Mouse (Mus musculus) liver, embryonic 11.5 days (tissue): ENCODE results near the gene Apobec1. TPM values are rescaled to one million over a fixed set of nuclear protein-coding genes. Genes with fewer than 3 reads are reported as not detected.
"Not testable (repeated sequence)": the region's sequence is repeated elsewhere in the genome, so short reads cannot be mapped to it uniquely, and the experiment has no call there.

ENCODE experiments used
- ATAC-seq: fragments of 200-750 bp; cut with Nextera tagmentation; replicated peaks from 2 replicates; pipeline ENCODE4 v1.8.0; 2017; ENCODE audit warnings: moderate number of reproducible peaks, mild to moderate bottlenecking, moderate TSS enrichment, moderate library complexity; ENCODE audit not compliant: low FRiP score
- DNase-seq: peaks from one replicate; pipeline ENCODE4 v3.0.0-alpha.2; 2017; ENCODE audit warnings: low spot score
- H3K27ac ChIP-seq: fragments of 300-500 bp; sonication (generic); 2 replicates; pipeline ENCODE4 v1.5.1; 2014; ENCODE audit warnings: mild to moderate bottlenecking, low read depth, low read length, control low read depth
- H3K27me3 ChIP-seq: fragments of 300-500 bp; sonication (generic); replicated peaks from 2 replicates; pipeline ENCODE4 v1.6.1; 2014; ENCODE audit warnings: low read length, mixed read lengths; ENCODE audit not compliant: control insufficient read depth, insufficient read depth
- H3K36me3 ChIP-seq: fragments of 300-500 bp; sonication (generic); 2 replicates; pipeline ENCODE4 v1.6.1; 2014; ENCODE audit warnings: mild to moderate bottlenecking, low read length, moderate library complexity, mixed read lengths; ENCODE audit not compliant: control insufficient read depth, insufficient read depth
- H3K4me1 ChIP-seq: fragments of 300-500 bp; sonication (generic); replicated peaks from 2 replicates; pipeline ENCODE4 v1.6.1; 2014; ENCODE audit warnings: low read length, mixed read lengths; ENCODE audit not compliant: control insufficient read depth, insufficient read depth
- H3K4me2 ChIP-seq: fragments of 300-500 bp; sonication (generic); 2 replicates; pipeline ENCODE4 v1.6.1; 2014; ENCODE audit warnings: mild to moderate bottlenecking, control low read depth, moderate library complexity
- H3K4me3 ChIP-seq: fragments of 300-500 bp; sonication (generic); 2 replicates; pipeline ENCODE4 v1.5.1; 2014; ENCODE audit warnings: low read depth, low read length, control low read depth
- H3K9ac ChIP-seq: fragments of 300-500 bp; sonication (generic); 2 replicates; pipeline ENCODE4 v1.6.1; 2014; ENCODE audit warnings: low read depth, low read length, control low read depth
- H3K9me3 ChIP-seq: fragments of 300-500 bp; sonication (generic); 2 replicates; pipeline ENCODE4 v1.6.1; 2016; ENCODE audit warnings: low read length, inconsistent platforms, mixed read lengths; ENCODE audit not compliant: control insufficient read depth
- WGBS: fragments of 180-500 bp; shearing (Covaris S2); extraction: QIAGEN DNeasy Blood & Tissue Kit; methylation state at CpG from one replicate; pipeline ENCODE4 v1.1.7; 2014; 5-methylcytosine and 5-hydroxymethylcytosine counted together
- polyA plus RNA-seq: library from polyadenylated mRNA; unstranded; fragments of >200 nt; fragmentation: Nextera tagmentation; extraction: Ambion mirVana; gene quantifications from 2 replicates; pipeline ENCODE4 v1.2.1, GENCODE M21; 2014

Apobec1 gene
- 3.7 and 5.6 TPM in 2 replicates for polyA plus RNA-seq

- 4% methylated on average over 22 of the region's 22 CpGs for WGBS
- no peaks in the 10 kb centered on the region for H3K9me3 ChIP-seq
- peak; percentile 68 for DNase-seq
These were observed at the start of gene Apobec1 for GRCm38 (mm10) chr6:122602242-122602991. Apobec1 (minus strand) TSS chr6:122602444.

DNA sequence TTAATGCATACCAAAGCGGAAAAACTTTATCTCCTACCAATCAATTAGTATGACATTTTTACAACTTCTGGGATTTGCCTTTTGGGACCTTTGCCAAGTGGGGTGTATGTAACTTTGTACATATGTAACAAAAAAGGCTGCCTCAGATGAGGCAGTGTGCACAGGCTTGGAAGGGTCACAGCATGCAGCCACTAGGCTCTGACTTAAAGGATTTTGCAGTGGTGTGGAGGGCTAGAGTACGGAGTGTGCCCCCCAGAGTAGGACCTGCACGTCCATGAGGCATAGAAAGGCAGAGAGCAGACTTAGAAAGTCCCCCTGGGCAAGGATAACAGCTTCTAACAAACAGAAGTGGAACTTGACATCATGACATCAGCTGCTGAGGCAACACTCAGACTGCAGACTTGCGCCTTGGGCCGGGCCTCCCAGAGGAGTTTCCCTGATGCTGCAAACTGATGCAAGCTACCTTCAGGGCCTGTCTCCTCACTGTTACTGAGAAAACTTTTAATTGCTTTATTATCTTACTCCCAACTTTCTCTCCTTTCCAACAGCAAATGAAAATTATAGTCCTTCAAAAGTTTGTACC is 48.2 kb upstream of the Apobec1 start:
- Histone ChIP-seq H3K4me2 (no peak overlapping the region), H3K27ac (no peak overlapping the region), H3K9ac (no peak overlapping the region), H3K9me3 (no peaks in the 10 kb centered on the region), H3K27me3 (no peaks in the 10 kb centered on the region), H3K4me1 (no peaks in the 10 kb centered on the region), H3K36me3 (no peaks in the 10 kb centered on the region), H3K4me3 (no peak overlapping the region)
- ATAC-seq (no peak), DNase-seq (no peak)
- WGBS = 72% methylated on average over 5 of the region's 5 CpGs

More at GRCm38 (mm10) chr6:122602242-122602991, at the start of gene Apobec1:
- Histone ChIP-seq H3K36me3 (no peaks in the 10 kb centered on the region), H3K4me1 (no peaks in the 10 kb centered on the region), H3K4me3 (peak within 1 kb of the TSS; percentile 59), H3K27me3 (no peaks in the 10 kb centered on the region), H3K4me2 (peak within 1 kb of the TSS; percentile 81), H3K27ac (peak within 1 kb of the TSS; percentile 60), H3K9ac (peak within 1 kb of the TSS; percentile 68)
- peak; percentile 90 for ATAC-seq

DNA sequence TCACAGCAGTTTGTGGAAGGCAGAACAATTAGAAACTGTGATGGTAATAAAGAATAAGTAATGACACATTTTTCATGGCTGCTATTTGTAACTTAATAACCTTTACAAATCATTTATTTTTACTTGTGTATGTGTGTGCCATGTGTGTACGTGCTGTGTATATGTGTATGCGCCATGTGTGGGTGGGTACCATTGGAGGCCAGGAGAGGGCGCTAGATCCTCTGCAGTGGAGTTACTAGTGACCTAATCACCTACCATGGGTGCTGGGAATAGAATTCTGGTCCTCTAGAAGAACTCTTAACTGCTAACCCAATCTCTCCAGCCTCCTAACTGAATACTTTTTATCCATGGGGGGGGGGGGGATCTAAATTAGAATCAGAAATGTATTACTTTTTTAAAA is 47.7 kb upstream of the Apobec1 start:
- no peaks in the 10 kb centered on the region for H3K9me3 ChIP-seq
- no peaks in the 10 kb centered on the region for H3K36me3 ChIP-seq
- DNase-seq (no peak), ATAC-seq (no peak)
- no peaks in the 10 kb centered on the region for H3K27me3 ChIP-seq
- H3K9ac ChIP-seq = no peak overlapping the region
- no peaks in the 10 kb centered on the region for H3K4me1 ChIP-seq
- H3K27ac ChIP-seq = no peak overlapping the region
- no peak overlapping the region for H3K4me3 ChIP-seq
- no peak overlapping the region for H3K4me2 ChIP-seq
- 79% methylated on average over 3 of the region's 3 CpGs for WGBS

GRCm38 (mm10) chr6:122644196-122644595 is 42.0 kb upstream of the Apobec1 start:
- not testable (repeated sequence) for ATAC-seq, H3K27ac ChIP-seq, H3K9me3 ChIP-seq, H3K4me2 ChIP-seq, H3K4me1 ChIP-seq, H3K27me3 ChIP-seq, H3K9ac ChIP-seq, DNase-seq, H3K36me3 ChIP-seq, H3K4me3 ChIP-seq
- 89% methylated on average over 21 of the region's 21 CpGs for WGBS

- H3K9ac ChIP-seq, H3K9me3 ChIP-seq, H3K36me3 ChIP-seq, H3K4me2 ChIP-seq, DNase-seq, H3K27me3 ChIP-seq, ATAC-seq, H3K27ac ChIP-seq, H3K4me1 ChIP-seq, H3K4me3 ChIP-seq: not testable (repeated sequence)
- WGBS = 79% methylated on average over 4 of the region's 4 CpGs
These were observed 35.3 kb upstream of the Apobec1 start for GRCm38 (mm10) chr6:122637566-122637965.

DNA sequence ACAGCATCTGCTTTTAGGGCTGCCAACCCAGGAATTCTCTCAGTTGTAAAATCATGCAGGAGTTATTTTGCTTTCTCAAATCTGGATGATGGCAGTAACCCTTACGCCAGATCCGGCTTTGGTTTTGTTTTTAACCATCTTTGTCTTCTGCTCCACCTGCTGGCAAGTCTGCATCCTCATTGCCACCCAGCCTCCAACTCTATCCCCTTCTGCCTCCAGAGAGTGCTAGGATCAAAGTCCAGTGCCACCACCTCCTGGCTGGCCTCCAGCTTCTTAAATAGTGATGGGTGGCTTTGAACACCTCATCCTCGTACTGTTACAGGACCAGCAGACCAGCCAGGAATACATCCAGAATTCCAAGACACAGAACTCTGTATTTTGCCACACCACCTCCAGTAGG is 34.4 kb upstream of the Apobec1 start:
- Histone ChIP-seq H3K36me3 (no peaks in the 10 kb centered on the region), H3K4me3 (no peak overlapping the region), H3K27ac (no peak overlapping the region), H3K4me1 (no peaks in the 10 kb centered on the region), H3K27me3 (no peaks in the 10 kb centered on the region), H3K4me2 (no peak overlapping the region), H3K9ac (no peak overlapping the region), H3K9me3 (no peaks in the 10 kb centered on the region)
- WGBS = 76% methylated on average over 3 of the region's 3 CpGs
- ATAC-seq (no peak), DNase-seq (no peak)

DNA sequence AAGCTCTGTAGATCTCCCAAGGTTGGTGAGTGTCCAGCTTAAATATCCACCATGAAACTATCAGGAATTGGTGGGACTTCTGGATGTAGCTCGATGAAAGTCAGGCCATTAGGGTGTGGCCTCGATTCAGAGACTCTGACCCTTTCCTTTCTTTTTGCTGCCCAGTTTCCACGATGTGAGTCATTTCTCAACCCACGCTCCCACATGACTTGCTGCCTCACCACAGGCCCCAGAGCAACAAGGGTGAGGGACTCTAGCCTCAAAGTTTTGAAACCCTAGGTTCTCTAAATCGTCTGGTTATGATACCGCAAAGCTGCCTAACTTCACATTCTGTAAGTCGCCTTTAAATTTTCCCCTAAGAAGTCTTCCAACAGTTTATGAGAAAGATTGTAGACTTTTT is 33.1 kb upstream of the Apobec1 start:
- Histone ChIP-seq H3K4me1 (no peaks in the 10 kb centered on the region), H3K9me3 (no peaks in the 10 kb centered on the region), H3K4me3 (no peak overlapping the region), H3K4me2 (no peak overlapping the region), H3K9ac (no peak overlapping the region), H3K27me3 (peaks cover 1% of the 10 kb centered on the region; the same call in 1 of the 2 replicates), H3K36me3 (no peaks in the 10 kb centered on the region), H3K27ac (no peak overlapping the region)
- WGBS = 67% methylated on average over 7 of the region's 7 CpGs
- no peak for DNase-seq
- no peak for ATAC-seq

DNA sequence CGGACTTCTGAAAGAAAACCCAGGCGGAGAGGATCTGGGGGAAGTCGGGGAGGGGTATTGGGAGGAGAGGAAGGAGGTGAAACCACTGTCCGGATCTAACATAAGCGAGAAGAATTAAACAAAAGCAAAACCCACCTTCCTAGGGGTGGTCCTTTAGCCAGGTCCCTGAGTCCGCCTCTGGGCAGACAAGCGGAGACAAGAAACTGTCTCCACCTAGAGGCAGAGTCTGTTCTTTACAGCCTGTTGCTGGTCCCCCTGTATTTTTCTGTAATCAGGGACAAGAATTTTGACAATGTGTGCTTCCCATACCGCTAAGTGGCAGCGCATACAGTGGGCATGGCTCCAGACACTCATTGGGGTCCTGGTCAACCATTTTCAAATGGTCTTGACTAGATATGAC is 31.2 kb upstream of the Apobec1 start:
- WGBS = 30% methylated on average over 9 of the region's 9 CpGs
- Histone ChIP-seq H3K27ac (no peak overlapping the region), H3K4me1 (no peaks in the 10 kb centered on the region), H3K4me2 (peak overlapping the region; percentile 31; the same call in 1 of the 2 replicates), H3K4me3 (no peak overlapping the region), H3K9me3 (no peaks in the 10 kb centered on the region), H3K9ac (no peak overlapping the region), H3K36me3 (no peaks in the 10 kb centered on the region), H3K27me3 (peaks cover 3% of the 10 kb centered on the region; the same call in 1 of the 2 replicates)
- peak; percentile 41; the same call in 1 of the 2 replicates for ATAC-seq
- no peak for DNase-seq
